Mouse (Mus musculus): ENCODE data around the gene Rin2.
"Not testable (repeated sequence)": the region's sequence is repeated elsewhere in the genome, so short reads cannot be mapped to it uniquely, and the experiment has no call there.

The Rin2 gene

DNA sequence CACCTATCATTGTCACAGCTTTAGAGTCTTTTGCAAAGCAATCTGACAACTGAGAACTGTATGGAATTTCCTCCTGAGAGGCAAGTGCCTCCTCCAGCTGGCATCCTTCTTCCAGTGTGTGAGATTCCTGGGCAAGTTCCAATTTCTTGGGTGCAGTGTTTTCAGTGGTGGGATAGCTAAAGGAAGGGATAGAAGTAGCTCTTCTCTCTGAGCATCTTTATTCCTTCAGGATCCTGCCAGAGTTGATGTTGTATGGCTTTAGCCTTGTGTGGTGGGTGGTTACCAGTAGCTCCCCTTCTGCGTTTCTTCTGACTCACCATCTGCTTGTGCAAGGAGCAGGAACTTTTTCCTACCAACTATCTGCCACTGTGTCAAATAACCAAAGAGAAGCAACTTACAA, 9.1 kb downstream of the Rin2 start:
- no peak for DNase-seq

DNA sequence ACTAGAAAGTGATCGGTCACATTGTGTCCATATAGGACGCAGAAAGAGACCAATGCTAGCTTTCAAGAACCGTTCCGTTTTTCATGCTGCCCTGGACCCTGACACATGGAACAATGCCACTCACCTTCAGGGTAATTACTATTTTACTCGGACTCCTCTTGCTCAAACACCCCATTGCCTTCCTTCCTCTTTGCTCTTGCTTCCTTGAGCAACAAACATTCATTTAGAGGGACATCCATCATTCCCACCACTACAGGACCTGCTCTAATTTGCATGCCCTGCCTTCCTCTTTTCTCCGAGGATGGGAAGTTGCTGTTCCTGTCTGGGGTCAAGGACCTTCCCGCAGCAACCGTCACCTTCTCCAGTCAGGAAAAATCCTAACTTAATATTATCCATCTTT, 9.9 kb downstream of the Rin2 start:
- no peak for DNase-seq

DNA sequence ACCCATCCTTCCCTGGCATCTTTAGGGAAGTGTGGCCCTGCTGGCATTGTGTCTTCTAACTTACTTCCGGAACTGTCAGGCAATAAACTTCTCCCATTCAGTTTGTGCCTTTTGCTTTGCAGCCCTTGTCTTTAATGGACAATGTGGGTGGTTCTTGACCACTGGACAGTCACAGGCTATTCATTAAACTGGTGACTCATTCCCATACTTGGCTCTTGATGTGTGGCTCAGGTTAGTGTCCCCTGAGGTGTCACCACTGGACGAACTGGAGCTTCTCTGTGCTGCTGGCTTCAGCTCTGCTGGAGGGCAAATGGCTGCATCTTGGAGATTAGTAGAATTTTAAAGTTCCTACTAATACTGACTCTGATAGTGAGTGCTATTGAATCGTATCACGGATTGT, 11.0 kb downstream of the Rin2 start:
- no peak for DNase-seq

DNA sequence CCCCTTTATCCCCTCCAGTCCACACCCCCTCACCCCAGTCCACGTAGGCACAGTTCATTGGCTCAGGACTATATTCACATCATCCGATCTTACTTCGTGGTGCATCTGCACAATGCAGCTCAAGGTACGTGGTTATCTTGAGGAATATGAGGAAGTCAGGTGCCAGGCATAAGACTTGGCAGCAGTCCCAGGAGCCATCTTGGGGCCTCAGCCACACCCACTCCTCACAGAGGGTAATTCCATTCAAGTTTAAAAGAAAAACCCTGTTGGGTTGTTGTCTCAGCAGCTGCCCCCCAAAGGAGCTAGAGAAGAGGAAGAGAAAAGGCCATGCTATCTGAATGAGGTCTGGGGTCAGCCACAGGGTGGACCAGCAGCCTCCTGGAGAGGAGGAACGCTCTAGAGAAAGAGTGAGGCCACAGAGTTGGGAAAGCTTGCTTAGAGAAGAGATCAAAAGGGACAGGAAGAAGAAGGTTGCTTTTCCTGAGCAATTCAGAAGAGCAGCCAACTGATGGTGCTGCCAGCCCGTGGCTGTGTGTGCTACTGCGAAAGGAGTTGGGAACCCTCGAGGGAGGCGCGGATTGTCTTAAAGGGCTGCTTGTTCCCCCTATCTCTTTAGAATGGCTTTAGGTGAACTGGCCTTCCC, 16.5 kb downstream of the Rin2 start:
- DNase-seq: no peak

DNA sequence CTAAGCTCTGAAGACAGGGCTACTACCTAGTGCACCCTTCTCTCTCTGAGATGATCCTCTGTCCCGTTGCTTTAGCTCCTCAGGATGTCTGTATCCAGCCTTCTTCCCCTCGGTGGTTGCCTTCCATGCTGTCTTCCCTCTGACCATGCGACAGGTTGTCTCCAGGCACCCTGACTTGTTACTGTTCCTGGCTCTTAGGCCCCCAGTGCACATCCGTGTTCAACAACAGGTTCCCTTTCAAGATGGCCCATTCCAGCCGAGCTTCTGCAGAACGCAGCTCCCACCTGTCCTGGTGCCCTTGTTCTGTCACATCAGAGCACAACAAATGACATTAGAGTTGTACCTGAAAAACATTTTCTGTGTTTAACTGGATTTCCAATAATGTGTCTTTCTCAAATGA, 22.1 kb downstream of the Rin2 start:
- DNase-seq: no peak

DNA sequence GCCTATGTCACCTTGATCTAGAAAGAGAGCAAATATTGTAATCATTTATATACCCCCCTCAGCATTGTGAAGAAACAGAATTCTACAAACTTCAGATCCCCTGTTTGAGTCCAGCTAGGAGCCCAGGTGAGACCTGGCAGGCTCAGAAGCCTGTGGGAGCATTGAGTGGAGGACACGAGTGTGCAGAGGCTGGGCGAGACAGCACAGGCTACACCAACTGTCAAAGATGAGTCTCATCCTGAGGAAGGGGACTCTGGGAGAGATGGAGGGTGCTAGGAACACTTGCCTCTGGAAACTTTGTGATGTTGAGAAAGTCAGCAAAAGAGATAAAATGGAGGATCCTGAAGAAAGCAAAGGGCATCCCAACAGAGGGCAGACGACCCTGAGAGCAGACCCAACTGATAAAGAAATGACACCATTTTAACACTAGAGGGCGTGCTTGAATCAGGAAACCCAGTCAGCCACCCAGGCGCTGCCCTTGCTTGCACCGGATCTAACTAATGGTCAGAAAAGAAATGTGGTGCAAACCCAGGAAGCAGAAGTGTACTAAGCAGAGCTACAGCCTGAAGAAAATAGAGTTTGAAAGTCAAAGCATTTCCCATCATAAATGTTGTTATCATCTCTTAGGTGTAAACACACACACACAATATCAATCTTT, 24.5 kb downstream of the Rin2 start:
- DNase-seq: no peak

DNA sequence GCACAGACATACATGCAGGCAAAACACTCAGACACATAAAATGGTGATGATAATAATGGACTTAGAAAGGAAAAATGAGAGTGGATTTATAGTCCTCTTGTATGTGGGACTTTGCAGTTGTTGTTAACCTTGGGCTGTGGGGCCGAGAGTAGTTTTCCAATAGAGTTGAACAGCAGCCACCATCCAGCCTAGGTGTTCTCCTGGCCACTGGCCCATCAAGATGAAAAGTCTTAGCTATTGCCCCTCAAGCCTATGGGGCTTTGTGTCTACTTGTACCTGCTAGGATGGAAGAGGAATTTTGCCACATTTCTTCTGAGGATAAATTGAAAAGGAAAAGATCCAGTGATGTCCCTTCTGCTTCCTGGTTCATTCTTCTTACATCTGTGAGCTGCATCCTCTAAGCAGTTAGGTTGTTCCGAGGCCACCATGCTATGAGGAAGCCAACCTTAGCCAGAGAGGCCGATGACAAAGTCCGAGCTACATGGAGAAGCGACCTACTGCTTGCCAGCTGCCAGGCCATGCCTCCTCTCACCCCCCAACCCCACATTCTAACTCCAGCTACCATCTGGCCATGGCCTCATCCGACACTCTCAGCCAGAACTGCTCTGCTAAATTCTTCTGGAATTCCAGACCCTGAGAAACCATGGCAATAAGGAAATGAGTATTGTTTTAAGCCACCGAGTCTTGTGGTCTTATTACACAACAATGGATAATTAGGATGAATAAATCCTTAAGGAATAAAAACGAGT, 25.4 kb downstream of the Rin2 start:
- no peak for DNase-seq

DNA sequence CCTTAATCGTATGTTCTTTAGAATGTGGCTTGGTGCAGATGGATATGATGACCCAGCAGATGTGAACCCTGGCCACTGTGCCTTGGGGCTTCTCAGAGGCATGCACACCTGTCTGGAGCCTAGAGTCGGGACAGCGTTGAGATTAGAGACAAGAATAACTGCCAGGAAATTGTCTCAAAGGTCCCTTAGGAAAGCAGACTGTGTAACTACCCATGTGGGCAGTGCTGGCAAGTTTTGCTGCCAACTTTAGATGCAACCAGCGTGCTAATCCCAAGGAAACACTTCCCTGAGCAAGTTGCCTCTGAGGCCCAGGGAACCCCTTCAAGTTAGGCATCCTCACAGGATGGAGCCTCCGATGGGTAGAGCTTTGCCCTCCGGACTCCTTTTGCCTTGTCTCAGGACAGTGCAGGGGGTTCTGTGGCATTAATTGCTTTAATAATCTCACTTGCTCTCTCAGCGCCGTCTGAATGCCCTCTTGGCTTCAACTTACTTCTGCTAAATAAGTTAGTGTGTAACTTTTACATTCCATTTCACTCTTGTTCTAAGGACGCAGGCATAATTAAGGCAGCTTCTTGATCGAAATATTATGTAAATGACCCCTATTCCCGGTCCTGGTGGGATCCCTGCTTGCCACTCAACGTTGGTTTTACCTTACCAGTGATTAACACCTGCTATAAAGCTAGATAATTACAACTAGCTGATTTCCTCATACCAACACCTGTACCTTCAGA, 26.8 kb downstream of the Rin2 start:
- no peak for DNase-seq

DNA sequence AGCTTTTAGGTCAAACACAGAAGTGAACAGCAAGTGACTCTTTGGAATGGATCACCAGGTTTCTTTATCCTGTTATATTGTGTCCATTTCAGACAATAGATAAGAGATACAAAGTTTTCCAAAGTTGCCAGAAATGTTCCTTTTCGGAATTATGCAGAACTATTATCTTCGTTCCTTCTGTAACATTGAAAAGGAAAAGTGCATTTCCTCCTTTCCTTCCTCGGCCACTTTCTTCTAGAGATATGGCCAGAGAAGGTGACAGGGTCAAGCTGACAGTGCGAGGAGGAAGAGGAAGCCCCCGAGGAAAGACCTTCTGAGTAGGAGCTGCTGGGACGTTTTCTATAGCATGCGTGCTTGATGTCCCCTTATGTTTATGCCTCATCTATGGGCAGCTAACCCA, 29.7 kb downstream of the Rin2 start:
- no peak for DNase-seq

DNA sequence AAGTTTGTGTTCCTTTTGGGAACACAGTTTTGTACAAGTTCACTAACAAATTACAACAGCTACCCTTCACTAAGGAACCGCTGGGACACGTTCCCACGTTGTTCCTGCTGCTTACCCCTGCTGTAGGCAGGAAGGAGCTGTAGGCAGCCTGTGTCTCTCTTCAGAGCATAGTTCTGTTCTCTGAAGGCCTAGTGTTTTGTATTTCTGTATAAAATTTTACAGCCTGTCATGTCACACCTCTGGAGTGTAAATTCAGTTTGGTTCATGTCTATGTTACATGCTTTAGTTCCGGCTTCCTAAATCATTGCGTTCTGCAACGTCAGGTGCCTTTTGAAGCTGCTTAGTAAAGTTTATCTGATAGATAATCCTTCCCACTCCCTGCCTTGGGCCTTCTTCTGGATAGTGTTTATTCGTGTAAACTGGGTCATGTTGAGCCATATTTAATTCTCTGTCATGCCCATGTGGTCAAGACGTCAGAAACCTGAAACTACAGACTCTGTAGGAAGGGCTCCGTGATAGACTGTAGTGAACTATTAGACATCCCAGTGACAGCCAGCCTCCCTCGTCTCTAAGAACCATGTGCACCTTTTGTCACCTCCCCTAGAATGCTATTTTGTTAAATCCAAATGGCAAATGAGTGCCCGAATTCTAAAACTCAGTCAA, 34.8 kb downstream of the Rin2 start:
- no peak for DNase-seq

DNA sequence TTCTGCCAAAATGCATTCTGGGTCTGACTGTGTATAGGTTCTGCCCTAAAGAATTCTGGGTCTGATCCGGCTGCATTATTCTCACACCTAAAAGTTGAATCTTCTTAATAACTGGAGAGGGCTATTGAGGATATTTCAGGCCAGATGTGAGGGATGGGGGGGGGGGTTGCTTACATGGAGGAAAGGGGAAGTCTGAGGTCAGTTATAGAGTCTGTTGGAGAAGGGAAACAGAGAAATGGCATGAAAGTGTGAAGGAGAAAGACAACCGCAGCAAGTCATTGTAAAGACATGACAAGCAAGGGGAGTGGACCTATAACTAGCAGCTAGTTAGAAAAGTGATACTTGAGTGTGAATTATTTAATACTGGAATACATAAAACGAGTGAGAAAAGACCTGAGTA, 36.5 kb downstream of the Rin2 start:
- no peak for DNase-seq

DNA sequence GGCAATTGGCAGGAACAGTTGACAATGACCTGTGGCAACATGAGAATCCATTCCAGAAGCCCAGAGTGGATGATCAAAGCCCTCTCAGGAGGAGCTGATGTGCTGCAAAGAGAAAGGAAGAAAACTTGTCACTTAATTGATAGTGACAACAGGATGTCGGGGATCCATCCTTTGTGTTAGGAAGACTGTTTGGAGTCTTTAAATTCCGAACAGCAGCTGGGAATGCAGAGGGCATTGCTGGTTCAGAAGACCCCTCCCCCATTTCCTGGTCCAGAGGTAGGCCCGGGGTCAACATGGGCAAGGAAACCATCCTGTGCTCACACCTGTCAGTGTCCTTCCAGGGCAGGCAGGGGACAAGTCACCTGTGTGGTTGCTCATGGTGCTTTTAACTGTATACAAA, 37.0 kb downstream of the Rin2 start:
- DNase-seq: no peak

DNA sequence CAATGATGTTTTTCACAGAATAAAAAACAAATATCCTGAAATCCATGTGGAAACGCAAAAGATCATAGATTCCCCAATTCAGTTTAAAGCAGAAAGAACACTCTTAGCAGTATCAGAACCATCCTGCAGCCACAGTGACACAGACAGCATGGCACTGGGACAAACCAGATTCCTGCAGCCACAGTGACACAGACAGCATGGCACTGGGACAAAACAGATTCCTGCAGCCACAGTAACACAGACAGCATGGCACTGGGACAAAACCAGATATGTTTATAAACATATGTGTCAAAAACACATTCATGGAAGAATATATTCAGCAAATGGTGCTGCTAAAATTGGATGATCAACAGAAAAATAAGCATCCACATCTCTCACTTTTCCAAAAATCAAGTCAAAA, 42.5 kb downstream of the Rin2 start:
- DNase-seq: no peak

DNA sequence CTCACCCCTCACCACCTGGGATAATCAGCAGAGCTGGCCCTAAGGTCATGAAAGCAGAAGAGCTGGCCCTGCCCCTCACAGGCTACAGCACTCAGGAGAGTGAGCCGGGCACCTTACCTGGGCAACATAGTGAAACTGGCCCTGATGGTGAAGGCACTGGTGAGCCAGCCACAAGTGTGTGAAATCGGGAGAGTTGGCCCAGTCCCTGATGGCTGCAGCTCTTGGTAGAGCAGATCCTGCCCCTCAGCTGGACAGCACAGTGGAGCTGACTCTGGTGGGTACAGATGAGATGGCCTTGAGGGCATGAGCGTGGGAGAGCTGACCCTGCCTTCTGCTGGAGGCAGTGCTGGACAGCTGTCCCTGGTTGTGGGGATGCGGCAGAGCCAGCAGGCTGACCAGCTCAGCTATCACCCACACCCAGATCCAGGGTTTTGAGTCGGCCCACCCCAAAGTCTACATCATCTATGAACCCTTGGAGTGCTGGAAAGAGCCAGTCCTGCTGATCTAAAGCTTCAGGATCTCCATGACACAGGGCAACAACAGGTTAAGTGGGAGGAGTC, 43.7 kb downstream of the Rin2 start:
- DNase-seq: no peak

DNA sequence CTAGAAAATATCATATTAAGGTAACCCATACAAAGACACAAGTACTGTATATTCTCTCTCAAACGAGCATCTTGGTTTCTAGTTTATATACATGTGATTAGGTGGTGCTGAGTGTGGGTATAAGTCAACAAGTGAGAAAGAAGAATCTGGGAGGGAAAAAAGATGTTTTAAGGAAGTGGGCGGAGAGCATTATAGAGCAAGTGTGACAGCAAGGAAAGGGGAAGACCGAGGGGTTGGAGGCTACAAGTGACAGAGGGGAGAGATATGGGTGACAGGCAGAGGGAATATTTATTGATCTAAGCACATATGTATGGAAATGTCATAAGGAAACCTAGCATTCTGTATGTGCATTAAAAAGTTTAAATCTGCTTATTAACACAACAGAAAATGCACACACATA, 45.1 kb downstream of the Rin2 start:
- DNase-seq: no peak

DNA sequence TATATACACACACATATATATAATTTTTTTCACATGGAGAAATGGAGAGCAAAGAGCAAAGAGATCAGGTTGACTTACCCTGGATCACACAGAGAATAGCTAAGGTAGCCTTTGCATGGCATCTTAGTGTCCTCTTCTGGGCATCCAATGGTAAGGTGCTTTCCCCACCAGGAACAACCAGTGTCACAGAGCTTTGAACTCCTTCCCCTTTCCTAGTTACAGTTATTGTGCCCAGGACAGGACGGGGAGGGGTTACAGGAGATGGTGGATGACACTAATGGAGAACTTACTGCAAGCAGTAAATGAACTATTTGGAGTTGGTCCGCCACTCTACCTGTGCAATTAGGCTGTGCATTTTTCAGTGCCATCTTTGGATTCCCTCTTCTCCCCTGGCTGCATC, 45.7 kb downstream of the Rin2 start:
- DNase-seq: no peak

DNA sequence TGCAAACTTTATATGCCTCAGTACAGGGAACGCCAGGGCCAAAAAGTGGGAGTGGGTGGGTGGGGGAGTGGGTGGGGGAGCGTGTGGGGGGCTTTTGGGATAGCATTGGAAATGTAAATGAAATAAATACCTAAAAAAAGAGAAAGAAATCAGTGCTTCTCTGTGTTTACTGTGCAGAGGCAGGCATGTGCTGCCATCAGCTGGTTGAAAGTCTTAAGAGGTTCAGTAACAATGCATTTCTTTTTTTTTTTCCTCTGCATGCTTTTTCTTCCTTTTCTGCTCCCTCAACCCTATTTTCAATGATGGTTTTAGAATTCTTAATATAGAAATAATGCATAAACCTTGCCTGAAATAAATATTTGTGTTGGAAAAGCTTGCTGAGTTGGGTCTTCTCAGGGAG, 47.3 kb downstream of the Rin2 start:
- not testable (repeated sequence) for DNase-seq

DNA sequence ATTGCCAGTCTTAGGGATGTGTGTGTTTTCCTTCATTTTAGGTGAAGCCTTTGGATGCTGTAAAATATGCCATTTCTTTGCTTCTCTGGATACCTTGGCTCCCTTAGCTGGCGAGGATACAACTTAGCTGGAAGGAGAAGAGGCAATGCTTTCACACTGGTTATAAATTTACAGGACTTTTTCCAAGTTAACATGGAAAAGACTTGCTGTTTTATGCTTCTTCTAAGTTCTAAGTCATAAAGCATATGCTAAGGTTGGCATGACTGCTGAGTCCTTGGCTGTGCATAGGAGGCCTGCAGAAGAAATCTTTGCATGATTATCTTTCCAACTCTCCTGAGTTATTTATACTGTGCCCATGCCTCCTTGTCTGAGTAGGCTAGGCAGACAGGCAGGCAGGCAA, 49.3 kb downstream of the Rin2 start:
- no peak for DNase-seq

DNA sequence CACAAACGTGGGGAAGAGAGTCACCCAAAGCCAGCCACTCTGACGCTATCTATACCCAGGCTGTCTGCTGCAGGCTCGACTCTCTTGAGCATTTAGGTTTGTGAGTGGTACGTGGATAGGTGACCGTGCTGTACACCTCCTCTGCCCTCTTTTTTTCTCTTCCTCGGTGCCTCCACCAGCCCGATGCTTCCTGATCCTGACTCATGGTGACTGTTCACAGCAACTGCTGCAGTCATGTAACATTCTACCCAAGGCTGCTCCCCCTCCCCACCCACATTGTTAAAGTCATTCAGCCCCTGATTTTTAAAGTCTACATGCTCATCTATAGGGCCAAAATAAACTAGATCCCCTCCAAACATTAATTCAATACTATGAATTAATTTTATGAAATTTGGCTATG, 54.4 kb downstream of the Rin2 start:
- no peak for DNase-seq

DNA sequence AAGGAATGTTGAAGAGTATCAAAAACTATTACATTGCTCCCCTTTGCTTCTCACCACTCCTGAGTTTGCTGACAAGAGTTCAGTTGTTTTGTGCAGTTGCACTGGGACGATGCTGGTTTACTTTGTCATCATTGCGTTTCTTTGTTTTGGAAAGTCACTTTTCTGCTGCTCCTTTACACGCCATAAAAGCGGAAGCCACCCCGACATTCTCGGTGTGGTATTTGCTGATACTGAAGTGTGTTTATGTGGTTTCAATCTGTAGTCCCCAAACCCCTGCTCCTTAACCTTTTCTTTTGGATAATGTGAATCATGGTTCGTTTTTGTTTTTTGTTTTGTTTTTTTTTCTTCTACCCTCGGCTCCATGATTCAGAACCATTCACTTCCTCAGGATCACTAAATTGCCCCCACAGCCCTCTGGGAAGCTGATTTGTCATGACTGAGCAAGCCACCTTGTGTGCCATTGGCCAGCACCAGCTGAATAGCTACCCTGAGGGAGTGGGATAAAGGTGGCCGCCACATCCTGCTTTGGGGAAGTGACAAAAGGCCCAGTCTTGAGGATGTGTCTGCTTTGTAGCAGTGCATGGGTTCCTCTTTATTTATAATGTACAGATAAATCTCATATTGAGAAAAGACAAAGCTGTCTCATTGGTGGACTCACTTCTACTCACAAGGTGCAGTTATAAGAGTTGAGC, 55.3 kb downstream of the Rin2 start:
- no peak for DNase-seq

DNA sequence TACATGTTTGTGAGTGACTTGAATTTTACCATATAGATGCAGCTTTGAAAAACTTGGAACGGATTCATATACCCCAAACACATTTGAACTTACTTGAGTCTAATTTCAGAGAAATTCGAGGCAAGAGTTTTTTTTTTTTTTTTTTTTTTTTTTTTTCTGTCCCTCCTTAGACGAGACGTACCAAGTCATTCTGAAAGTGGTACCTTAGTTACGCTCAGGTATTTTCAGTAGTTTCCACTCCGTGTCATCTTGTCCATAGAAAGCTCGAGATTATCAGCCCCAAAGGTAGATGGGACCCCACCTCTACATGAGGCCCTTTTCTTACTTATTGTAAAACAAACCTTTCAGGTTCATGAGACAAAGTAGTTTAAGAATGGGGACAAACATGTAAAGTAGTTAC, 55.9 kb downstream of the Rin2 start:
- DNase-seq: no peak

DNA sequence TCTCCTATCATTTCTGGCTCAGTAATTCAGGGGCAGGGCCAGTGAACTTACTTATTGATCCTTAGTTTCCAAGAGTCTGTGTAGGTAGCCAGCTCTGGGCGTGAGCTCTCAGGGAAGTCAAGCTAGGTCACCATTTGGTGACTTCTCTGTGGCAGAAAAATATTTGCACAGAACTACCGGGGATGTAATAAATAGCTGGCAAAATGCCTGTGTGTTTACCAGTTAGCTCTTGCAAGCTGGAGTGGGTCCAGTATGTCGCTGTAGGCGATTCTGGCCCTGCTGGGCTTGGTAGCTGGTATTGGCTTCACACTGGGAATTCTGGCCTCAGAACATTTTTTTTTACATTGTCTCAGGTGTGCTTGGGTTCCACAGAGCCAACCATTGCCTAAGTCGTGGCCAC, 60.1 kb downstream of the Rin2 start:
- DNase-seq: no peak

All from B cell, adult 2 months (primary cell).